Mouse (Mus musculus): Measurements from ENCODE around the gene Klhl29. TPM values are rescaled to one million over a fixed set of nuclear protein-coding genes. Genes with fewer than 3 reads are reported as not detected.

Klhl29 gene
- polyA plus RNA-seq, 1 experiment, result 6.1 TPM

DNA sequence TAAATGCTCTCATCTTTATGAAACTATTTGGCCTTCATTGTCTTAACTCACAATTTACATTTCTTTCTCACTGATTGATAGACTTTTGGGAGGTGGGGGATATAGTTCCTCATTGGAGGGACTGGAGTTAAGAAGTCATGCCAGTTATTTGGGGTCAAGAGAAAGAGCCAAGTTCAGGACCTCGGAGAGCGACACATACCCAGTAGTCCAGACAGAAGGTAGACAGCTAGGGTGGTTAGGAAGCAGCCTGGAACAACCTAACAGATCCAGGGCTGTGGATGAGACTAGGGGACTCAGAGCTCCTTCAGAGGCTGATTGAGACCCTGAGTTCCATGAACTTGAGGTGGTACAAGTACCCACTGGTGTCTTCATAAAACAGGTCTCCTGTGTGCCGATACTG lies 264.1 kb downstream of the Klhl29 start:
- no peak overlapping the region for H3K4me3 ChIP-seq (ENCODE audit: insufficient read depth, low read length)
- peaks cover 2% of the 10 kb centered on the region; the same call in 1 of the 2 replicates for H3K4me1 ChIP-seq (ENCODE audit: control insufficient read depth, insufficient read depth, low read length)
- TF ChIP-seq POLR2A (IDR thresholded peaks at IDR 0.05; ENCODE audit: low read depth, low read length), result no peak
- no peak for TF ChIP-seq CTCF (IDR thresholded peaks at IDR 0.05; ENCODE audit: borderline replicate concordance, insufficient read depth, low read length)
- H3K27ac ChIP-seq (ENCODE audit: insufficient read depth, low read length), result no peak overlapping the region

DNA sequence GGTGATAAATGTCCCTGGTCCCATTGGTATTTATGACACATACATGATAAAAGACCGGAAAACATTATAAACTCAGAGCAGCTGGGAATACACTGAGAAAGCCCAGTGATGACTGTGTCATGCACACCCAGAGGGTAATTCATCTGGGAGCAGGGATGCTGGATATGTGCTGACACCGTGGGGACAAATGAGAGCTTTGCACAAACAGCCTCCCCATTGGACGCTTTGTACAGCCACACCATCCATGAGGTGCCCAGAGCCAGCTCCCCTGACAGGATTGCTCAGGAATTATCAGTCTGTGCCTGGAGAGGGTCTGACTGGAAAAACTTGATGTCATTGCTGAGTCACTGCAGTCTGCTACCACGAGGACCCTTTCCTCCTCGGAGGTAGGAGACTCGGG lies 266.9 kb downstream of the Klhl29 start:
- Histone ChIP-seq H3K4me1 (ENCODE audit: control insufficient read depth, insufficient read depth, low read length) (peaks cover 2% of the 10 kb centered on the region; the same call in 1 of the 2 replicates), H3K4me3 (ENCODE audit: insufficient read depth, low read length) (no peak overlapping the region), H3K27ac (ENCODE audit: insufficient read depth, low read length) (no peak overlapping the region)
- TF ChIP-seq CTCF (IDR thresholded peaks at IDR 0.05; ENCODE audit: borderline replicate concordance, insufficient read depth, low read length), result no peak
- no peak for TF ChIP-seq POLR2A (IDR thresholded peaks at IDR 0.05; ENCODE audit: low read depth, low read length)

DNA sequence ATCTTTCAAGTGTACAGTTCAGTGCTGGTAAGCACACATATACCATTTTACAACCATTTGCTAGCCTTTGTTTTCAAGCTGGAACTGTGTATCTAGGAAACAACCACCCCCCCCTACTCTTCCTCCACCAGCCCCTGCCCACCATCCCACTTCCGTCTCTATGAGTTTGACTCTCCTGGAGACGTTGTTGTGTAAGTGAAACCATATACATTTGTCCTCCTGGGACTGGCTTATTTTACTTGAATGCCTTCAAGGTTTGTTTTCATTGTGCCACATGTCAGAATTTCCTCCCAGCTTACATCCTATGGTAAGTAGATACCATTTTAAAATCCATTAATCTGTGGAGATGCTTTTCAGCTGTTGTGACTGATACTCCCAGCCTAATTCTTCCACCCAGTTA lies 267.7 kb downstream of the Klhl29 start:
- H3K27ac ChIP-seq (ENCODE audit: insufficient read depth, low read length), result no peak overlapping the region
- H3K4me1 ChIP-seq (ENCODE audit: control insufficient read depth, insufficient read depth, low read length), result peaks cover 2% of the 10 kb centered on the region; the same call in 1 of the 2 replicates
- TF ChIP-seq POLR2A (IDR thresholded peaks at IDR 0.05; ENCODE audit: low read depth, low read length), result no peak
- no peak for TF ChIP-seq CTCF (IDR thresholded peaks at IDR 0.05; ENCODE audit: borderline replicate concordance, insufficient read depth, low read length)
- no peak overlapping the region for H3K4me3 ChIP-seq (ENCODE audit: insufficient read depth, low read length)

DNA sequence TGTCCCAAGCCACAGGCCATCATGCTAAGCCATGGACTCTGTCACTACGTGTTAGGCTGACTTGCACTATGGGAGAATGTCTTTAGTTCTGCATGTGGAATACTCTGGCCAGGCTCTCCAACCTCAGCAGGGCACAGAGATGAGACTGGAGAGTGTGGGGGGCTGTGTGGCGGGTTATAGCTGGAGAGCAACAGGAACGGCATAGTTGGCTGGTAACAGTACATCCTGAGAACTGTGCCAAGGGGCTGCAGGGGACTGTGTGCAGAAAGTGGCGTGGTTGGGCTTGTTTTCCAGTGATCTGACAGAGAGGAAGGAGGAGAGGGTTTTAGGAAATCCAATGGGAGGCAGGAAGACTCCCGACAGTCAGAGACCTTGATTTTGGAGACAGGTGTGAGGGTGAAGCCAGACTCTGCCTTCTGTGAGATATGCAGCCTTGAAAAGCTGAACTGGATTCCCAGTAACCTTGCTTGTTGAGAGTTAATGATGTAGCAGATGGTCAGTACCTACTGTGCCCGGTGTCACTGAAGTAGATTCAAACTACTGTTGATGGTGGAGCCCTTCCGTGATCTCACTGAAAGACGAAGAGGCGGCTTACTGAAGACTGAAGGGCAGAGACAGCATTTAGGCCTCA lies 270.9 kb downstream of the Klhl29 start:
- H3K27ac ChIP-seq (ENCODE audit: insufficient read depth, low read length), result no peak overlapping the region
- TF ChIP-seq POLR2A (IDR thresholded peaks at IDR 0.05; ENCODE audit: low read depth, low read length) (no peak), CTCF (IDR thresholded peaks at IDR 0.05; ENCODE audit: borderline replicate concordance, insufficient read depth, low read length) (no peak)
- no peak overlapping the region for H3K4me3 ChIP-seq (ENCODE audit: insufficient read depth, low read length)
- H3K4me1 ChIP-seq (ENCODE audit: control insufficient read depth, insufficient read depth, low read length), result 0 out of 2 replicates have a peak, but pooled peaks cover 2% of the 10 kb centered on the region

DNA sequence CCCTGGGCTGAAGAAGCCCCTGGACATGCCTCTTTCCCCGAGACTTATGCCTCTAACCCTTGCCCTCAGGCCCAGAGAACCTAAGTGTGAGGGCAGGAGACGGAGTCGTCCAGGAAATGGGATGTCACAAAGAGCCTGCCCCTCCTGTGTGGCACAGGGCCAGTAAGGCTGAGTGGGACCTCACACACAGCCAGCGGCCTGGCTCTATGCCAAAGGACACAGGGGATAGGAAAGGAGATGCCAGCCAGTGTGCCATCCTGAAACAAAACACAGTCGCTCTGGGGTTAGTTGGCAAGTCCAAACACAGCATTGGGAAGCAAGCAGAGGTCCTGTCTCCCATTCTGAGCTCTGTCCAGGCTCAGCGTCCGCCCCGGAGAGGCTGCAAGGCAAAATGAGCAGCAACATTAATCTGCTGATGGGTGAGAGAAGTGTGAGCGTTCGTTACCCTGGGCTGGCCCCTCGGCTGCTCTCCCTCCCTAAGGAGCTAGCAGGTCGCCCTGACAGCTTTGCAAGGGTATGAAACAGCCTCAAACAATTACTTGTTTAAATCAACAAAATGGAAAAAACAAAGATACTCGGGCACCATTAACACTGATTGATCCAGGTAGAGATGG lies 274.0 kb downstream of the Klhl29 start:
- H3K27ac ChIP-seq (ENCODE audit: insufficient read depth, low read length), result no peak overlapping the region
- no peak overlapping the region for H3K4me3 ChIP-seq (ENCODE audit: insufficient read depth, low read length)
- TF ChIP-seq CTCF (IDR thresholded peaks at IDR 0.05; ENCODE audit: borderline replicate concordance, insufficient read depth, low read length) (no peak), POLR2A (IDR thresholded peaks at IDR 0.05; ENCODE audit: low read depth, low read length) (no peak)
- no peaks in the 10 kb centered on the region for H3K4me1 ChIP-seq (ENCODE audit: control insufficient read depth, insufficient read depth, low read length)

DNA sequence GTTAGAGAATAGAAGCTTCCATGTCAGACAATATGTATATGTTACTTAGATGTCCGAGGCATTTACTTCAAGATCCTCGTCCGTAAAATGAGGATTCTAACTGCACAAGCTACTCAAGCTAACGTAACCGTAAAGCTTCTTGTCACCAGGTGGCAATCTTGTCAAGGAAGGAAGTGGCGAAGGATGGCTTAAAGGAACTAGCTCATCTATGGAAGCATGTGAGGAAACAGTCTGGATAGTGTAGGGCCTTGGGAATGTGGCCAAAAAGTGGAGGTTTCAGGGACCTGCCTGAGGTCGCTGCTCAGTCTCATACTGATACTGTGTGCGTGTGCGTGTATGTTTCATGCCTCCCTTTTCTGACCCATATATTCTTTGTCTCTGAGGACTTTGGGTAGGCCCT lies 275.9 kb downstream of the Klhl29 start:
- TF ChIP-seq CTCF (IDR thresholded peaks at IDR 0.05; ENCODE audit: borderline replicate concordance, insufficient read depth, low read length) (no peak), POLR2A (IDR thresholded peaks at IDR 0.05; ENCODE audit: low read depth, low read length) (no peak)
- Histone ChIP-seq H3K27ac (ENCODE audit: insufficient read depth, low read length) (no peak overlapping the region), H3K4me3 (ENCODE audit: insufficient read depth, low read length) (no peak overlapping the region), H3K4me1 (ENCODE audit: control insufficient read depth, insufficient read depth, low read length) (no peaks in the 10 kb centered on the region)

DNA sequence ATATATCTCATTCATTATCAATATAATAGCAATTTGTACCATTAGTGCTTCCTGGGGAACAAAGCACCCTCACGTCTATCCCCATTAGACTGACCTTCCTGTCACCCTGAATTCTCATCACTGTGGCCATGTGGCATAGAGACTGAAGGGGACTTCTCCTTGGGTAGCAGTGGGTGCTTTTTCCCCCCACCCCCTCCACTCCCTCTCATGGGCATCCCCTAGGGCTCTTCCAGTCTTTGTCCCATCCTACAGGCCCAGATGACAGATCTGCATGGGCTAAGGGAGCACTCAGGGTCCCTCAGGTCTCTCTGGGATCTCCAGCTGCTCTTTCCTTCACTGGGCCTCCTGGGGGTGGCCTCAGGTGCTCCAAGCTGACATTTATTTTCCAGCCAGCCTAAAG lies 286.8 kb downstream of the Klhl29 start:
- H3K4me3 ChIP-seq (ENCODE audit: insufficient read depth, low read length), result no peak overlapping the region
- TF ChIP-seq POLR2A (IDR thresholded peaks at IDR 0.05; ENCODE audit: low read depth, low read length) (no peak), CTCF (IDR thresholded peaks at IDR 0.05; ENCODE audit: borderline replicate concordance, insufficient read depth, low read length) (no peak)
- peaks cover 6% of the 10 kb centered on the region; the same call in 1 of the 2 replicates for H3K4me1 ChIP-seq (ENCODE audit: control insufficient read depth, insufficient read depth, low read length)
- no peak overlapping the region for H3K27ac ChIP-seq (ENCODE audit: insufficient read depth, low read length)

DNA sequence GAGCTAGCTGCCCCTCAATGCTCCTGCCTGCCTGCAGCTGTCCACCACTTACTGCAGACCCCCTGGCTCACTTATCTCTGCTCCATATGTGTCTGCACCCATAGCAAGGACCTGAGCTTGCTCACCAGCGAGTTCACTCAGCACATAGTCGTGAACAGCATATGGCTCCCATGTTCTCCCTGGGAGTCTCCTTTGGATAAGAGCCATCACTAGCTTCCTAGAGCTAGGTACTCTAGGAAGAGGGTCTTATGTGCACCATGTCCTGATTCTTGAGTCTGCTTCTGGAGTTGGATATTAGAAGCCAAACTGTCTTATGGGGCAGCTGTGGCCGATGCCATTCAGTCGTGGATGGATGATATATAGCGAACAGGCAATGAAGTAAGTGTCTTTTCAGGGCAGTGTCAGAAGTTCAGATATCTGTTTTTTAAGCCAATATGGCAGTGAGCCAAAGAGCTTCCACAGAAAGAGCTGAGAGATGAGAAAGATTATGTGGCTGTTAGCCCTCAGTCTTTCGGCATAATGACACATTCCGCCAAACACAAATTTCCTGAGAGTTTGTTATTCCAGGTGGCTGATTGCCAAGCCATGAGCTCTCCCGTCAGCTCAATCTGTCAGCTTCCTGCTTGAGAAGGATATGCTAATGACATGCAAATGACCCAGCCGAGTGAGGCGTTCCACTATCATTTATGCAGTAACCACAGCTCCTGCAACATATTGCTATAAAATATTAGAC lies 287.5 kb downstream of the Klhl29 start:
- Histone ChIP-seq H3K27ac (ENCODE audit: insufficient read depth, low read length) (no peak overlapping the region), H3K4me3 (ENCODE audit: insufficient read depth, low read length) (no peak overlapping the region), H3K4me1 (ENCODE audit: control insufficient read depth, insufficient read depth, low read length) (peaks cover 6% of the 10 kb centered on the region; the same call in 1 of the 2 replicates)
- TF ChIP-seq POLR2A (IDR thresholded peaks at IDR 0.05; ENCODE audit: low read depth, low read length) (no peak), CTCF (IDR thresholded peaks at IDR 0.05; ENCODE audit: borderline replicate concordance, insufficient read depth, low read length) (no peak)

DNA sequence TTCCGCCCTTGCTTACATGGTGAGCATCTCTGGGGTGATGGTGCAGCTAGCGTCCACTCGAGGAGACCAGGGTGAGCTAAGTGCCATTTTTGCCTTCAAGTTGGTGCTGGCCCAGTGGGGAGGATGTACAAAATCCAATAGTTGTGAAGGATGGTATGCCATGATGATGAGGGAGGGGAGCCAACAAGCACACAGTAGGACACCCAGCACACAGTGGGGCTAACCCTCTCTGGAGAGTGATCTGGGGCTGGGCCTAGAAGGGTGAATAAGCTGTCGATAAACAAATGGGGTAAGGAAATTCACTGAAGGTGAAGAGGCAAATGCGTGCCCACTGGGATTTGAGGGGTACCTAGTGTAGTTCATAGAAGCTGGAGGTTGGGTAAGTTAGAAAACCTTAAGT lies 290.8 kb downstream of the Klhl29 start:
- Histone ChIP-seq H3K4me3 (ENCODE audit: insufficient read depth, low read length) (no peak overlapping the region), H3K4me1 (ENCODE audit: control insufficient read depth, insufficient read depth, low read length) (peaks cover 6% of the 10 kb centered on the region; the same call in 1 of the 2 replicates), H3K27ac (ENCODE audit: insufficient read depth, low read length) (no peak overlapping the region)
- TF ChIP-seq POLR2A (IDR thresholded peaks at IDR 0.05; ENCODE audit: low read depth, low read length) (no peak), CTCF (IDR thresholded peaks at IDR 0.05; ENCODE audit: borderline replicate concordance, insufficient read depth, low read length) (no peak)

DNA sequence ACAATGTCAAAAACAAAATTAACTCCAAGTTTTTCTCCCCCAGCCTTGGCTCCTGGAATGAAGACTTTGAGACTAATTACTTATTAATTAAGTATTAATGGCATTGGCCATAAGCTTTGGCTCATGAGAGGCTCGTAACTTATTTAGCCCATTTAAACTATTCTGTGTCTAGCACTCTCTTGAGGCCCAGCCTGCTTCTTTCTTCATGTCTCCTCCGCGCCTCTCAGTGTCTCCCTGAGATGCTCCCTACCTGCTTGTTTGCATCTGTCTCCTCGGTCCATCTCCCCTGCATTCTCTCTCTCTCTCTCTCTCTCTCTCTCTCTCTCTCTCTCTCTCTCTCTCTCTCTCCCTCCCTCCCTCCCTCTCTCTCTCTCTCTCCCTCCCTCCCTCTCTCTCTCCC lies 294.0 kb downstream of the Klhl29 start:
- TF ChIP-seq CTCF (IDR thresholded peaks at IDR 0.05; ENCODE audit: borderline replicate concordance, insufficient read depth, low read length) (no peak), POLR2A (IDR thresholded peaks at IDR 0.05; ENCODE audit: low read depth, low read length) (no peak)
- H3K4me3 ChIP-seq (ENCODE audit: insufficient read depth, low read length), result no peak overlapping the region

More for the DNA sequence above, 294.0 kb downstream of the Klhl29 start:
- Histone ChIP-seq H3K27ac (ENCODE audit: insufficient read depth, low read length) (no peak overlapping the region), H3K4me1 (ENCODE audit: control insufficient read depth, insufficient read depth, low read length) (no peaks in the 10 kb centered on the region)
